Mouse (Mus musculus): ENCODE measurements around the gene Faah.

- TF ChIP-seq CTCF (IDR thresholded peaks at IDR 0.05 in 2 of 3, conservative IDR thresholded peaks at IDR 0.05 in 1 of 3; ENCODE audit: control insufficient read depth in 1 of 3, insufficient read depth in 1 of 3, low read depth in 2 of 3, low read length in 3 of 3, poor library complexity in 1 of 3, severe bottlenecking in 1 of 3) (no peak), POLR2AphosphoS2 (IDR thresholded peaks at IDR 0.05; ENCODE audit: low read length) (no peak), POLR2A (IDR thresholded peaks at IDR 0.05; ENCODE audit: control insufficient read depth in 1 of 2, insufficient read depth in 1 of 2, low read depth in 1 of 2, low read length in 2 of 2, poor library complexity in 1 of 2) (no peak), CHD1 (IDR thresholded peaks at IDR 0.05; ENCODE audit: low read depth, low read length) (no peak), EP300 (IDR thresholded peaks at IDR 0.05; ENCODE audit: low read depth in 1 of 2, low read length in 2 of 2) (no peak), RCOR1 (IDR thresholded peaks at IDR 0.05; ENCODE audit: low read depth, low read length) (no peak), TAL1 (IDR thresholded peaks at IDR 0.05; ENCODE audit: low read length) (no peak), SMC3 (IDR thresholded peaks at IDR 0.05; ENCODE audit: low read depth, low read length) (no peak), MAX (IDR thresholded peaks at IDR 0.05; ENCODE audit: low read length) (no peak), GATA1 (IDR thresholded peaks at IDR 0.05; ENCODE audit: low read depth, low read length) (no peak), POLR2AphosphoS5 (IDR thresholded peaks at IDR 0.05; ENCODE audit: borderline replicate concordance, low read depth, low read length) (no peak), HCFC1 (IDR thresholded peaks at IDR 0.05; ENCODE audit: low read depth, low read length) (no peak), ZNF384 (IDR thresholded peaks at IDR 0.05; ENCODE audit: low read depth, low read length) (no peak)
Observed at GRCm38 (mm10) chr4:115940681-115941080, 77.0 kb downstream of the Faah start.
